Mouse (Mus musculus): ENCODE measurements at regions not wholly inside any gene's neighbourhood (a gene's known extent, or its start where the extent isn't known, plus 50 kb on each side); places are given as distances from the start of the nearest gene placed in this dataset.

DNA sequence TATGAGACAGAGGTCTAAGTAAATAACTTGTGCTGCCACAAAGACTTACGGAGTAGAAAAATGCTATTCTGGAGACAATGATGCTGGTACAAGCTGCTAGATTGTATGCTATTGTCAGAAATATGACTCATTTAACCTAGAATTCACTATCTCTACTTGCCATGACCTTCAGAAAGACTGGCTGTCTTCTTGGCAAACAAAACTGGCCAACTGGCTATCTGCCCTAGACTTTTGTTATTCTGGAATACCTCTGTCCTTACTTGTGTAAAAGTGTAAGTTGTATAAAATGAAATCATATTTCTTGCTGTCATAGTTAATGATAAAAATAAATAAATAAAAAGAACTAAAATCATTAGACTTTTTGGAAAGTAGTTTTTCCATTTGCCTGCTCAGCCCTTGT lies 491.1 kb upstream of the Dsel start:
- no peaks in the 10 kb centered on the region for H3K27me3 ChIP-seq (ENCODE audit: insufficient read depth, low read length)
- no peak overlapping the region for H3K27ac ChIP-seq (ENCODE audit: low read length)
- no peak overlapping the region for H3K4me2 ChIP-seq (replicated peaks; ENCODE audit: low read depth, low read length)
- ATAC-seq (ENCODE audit: low FRiP score, low TSS enrichment): no peak
- no peak overlapping the region for H3K4me3 ChIP-seq (ENCODE audit: low read length)
- WGBS: 83% methylated on average over 1 of the region's 1 CpGs
- H3K4me1 ChIP-seq (ENCODE audit: insufficient read depth, low read length): no peaks in the 10 kb centered on the region
- no peaks in the 10 kb centered on the region for H3K36me3 ChIP-seq (ENCODE audit: insufficient read depth, low read length)
- no peaks in the 10 kb centered on the region for H3K9me3 ChIP-seq (ENCODE audit: low read length)
- H3K9ac ChIP-seq (replicated peaks; ENCODE audit: low read length): no peak overlapping the region
